Mouse (Mus musculus) adipose tissue, adult 10 weeks (tissue): ENCODE results near the gene Spem2. TPM values are rescaled to one million over a fixed set of nuclear protein-coding genes. Genes with fewer than 3 reads are reported as not detected.

Experiments used
- polyA plus RNA-seq: library from polyadenylated mRNA; stranded (reverse); fragments of 350-450 nt; fragmentation: Illumina TruSeq; extraction: RNeasy Lipid Tissue Mini Kit (QIAGEN cat#74804); gene quantifications from one replicate; pipeline ENCODE4 v1.2.3, GENCODE M21; 2014; ENCODE audit warnings: low read depth, low replicate concordance

Gene Spem2
- 14.1 TPM for polyA plus RNA-seq

GRCm38 (mm10) chr11:69818365-69818764 is at the start of gene Spem2:
Gene Spem2, minus strand, starts transcription at chr11:69818465.

GRCm38 (mm10) chr11:69858113-69858998 is 40.1 kb upstream of the Spem2 start, which contains the start of gene Tnk1:
Gene Tnk1, minus strand, starts transcription at chr11:69858730.

GRCm38 (mm10) chr11:69846198-69846680 is 28.0 kb upstream of the Spem2 start, which contains the start of gene Plscr3:
Gene Plscr3, plus strand, starts transcription at chr11:69846376.

GRCm38 (mm10) chr11:69837952-69838713 is 19.9 kb upstream of the Spem2 start, which contains the start of gene Tmem256:
Gene Tmem256, plus strand, starts transcription at chr11:69838514.

GRCm38 (mm10) chr11:69837604-69837951 is 19.3 kb upstream of the Spem2 start, which contains the start of gene Nlgn2:
Gene Nlgn2, minus strand, starts transcription at chr11:69837784.

GRCm38 (mm10) chr11:69822080-69822479 is 3.8 kb upstream of the Spem2 start, which contains the start of gene Spem1:
Gene Spem1, minus strand, starts transcription at chr11:69822180.

GRCm38 (mm10) chr11:69815155-69815554 is 3.1 kb downstream of the Spem2 start, which contains the start of gene Gm39566:
Gene Gm39566, minus strand, starts transcription at chr11:69815298.

GRCm38 (mm10) chr11:69804972-69805909 is 13.0 kb downstream of the Spem2 start, which contains the start of gene Tmem102:
Gene Tmem102, minus strand, starts transcription at chr11:69805624.

GRCm38 (mm10) chr11:69801379-69801977 is 16.8 kb downstream of the Spem2 start, which contains the start of gene Fgf11:
Gene Fgf11, minus strand, starts transcription at chr11:69801857.

GRCm38 (mm10) chr11:69795168-69795982 is 22.9 kb downstream of the Spem2 start, which contains the start of gene Chrnb1:
Gene Chrnb1, minus strand, starts transcription at chr11:69795943.

Other genes with a start within 250 kb of the Spem2 start
- 9.2 TPM for gene Wrap53, start 238.2 kb downstream of the Spem2 start, polyA plus RNA-seq
- gene Trp53, start 238.1 kb downstream of the Spem2 start, polyA plus RNA-seq, result 35.1 TPM
- 14.8 TPM for gene Atp1b2, start 212.5 kb downstream of the Spem2 start, polyA plus RNA-seq
- not detected for gene Shbg, start 200.6 kb downstream of the Spem2 start, polyA plus RNA-seq
- 16.0 TPM for gene Sat2, start 196.4 kb downstream of the Spem2 start, polyA plus RNA-seq
- gene Fxr2, start 185.5 kb downstream of the Spem2 start, polyA plus RNA-seq, result 64.4 TPM
- 0.92 TPM for gene Sox15, start 163.2 kb downstream of the Spem2 start, polyA plus RNA-seq
- 89.0 TPM for gene Mpdu1, start 155.8 kb downstream of the Spem2 start, polyA plus RNA-seq
- 45.6 TPM for gene Cd68, start 152.3 kb downstream of the Spem2 start, polyA plus RNA-seq
- 395 TPM for gene Eif4a1, start 146.0 kb downstream of the Spem2 start, polyA plus RNA-seq
- gene Senp3, start 136.4 kb downstream of the Spem2 start, polyA plus RNA-seq, result 67.4 TPM
- 5.4 TPM for gene Tnfsf13, start 132.7 kb downstream of the Spem2 start, polyA plus RNA-seq
- gene Tnfsf12, start 122.6 kb downstream of the Spem2 start, polyA plus RNA-seq, result 19.2 TPM
- 8.1 TPM for gene Tnfsfm13, start 122.4 kb downstream of the Spem2 start, polyA plus RNA-seq
- gene Polr2a, start 59.8 kb downstream of the Spem2 start, polyA plus RNA-seq, result 43.9 TPM
- gene Slc35g3, start 56.5 kb downstream of the Spem2 start, polyA plus RNA-seq, result 1.5 TPM
- gene Zbtb4, start 52.6 kb downstream of the Spem2 start, polyA plus RNA-seq, result 28.9 TPM
- 8.3 TPM for gene Chrnb1, start 22.5 kb downstream of the Spem2 start, polyA plus RNA-seq
- 8.7 TPM for gene Fgf11, start 16.6 kb downstream of the Spem2 start, polyA plus RNA-seq
- gene Tmem102, start 12.8 kb downstream of the Spem2 start, polyA plus RNA-seq, result 13.6 TPM
- gene Gm39566, start 3.2 kb downstream of the Spem2 start, polyA plus RNA-seq, result 2.2 TPM
- gene Spem1, start 3.7 kb upstream of the Spem2 start, polyA plus RNA-seq, result 23.3 TPM
- gene Nlgn2, start 19.3 kb upstream of the Spem2 start, polyA plus RNA-seq, result 19.0 TPM
- 183 TPM for gene Tmem256, start 20.0 kb upstream of the Spem2 start, polyA plus RNA-seq
- 31.1 TPM for gene Plscr3, start 27.9 kb upstream of the Spem2 start, polyA plus RNA-seq
- 23.7 TPM for gene Tnk1, start 40.3 kb upstream of the Spem2 start, polyA plus RNA-seq
- gene Tmem95, start 59.6 kb upstream of the Spem2 start, polyA plus RNA-seq, result not detected
- 9.4 TPM for gene Kctd11, start 62.9 kb upstream of the Spem2 start, polyA plus RNA-seq
- gene Acap1, start 77.1 kb upstream of the Spem2 start, polyA plus RNA-seq, result 43.9 TPM
- 14.3 TPM for gene 2810408A11Rik, start 82.5 kb upstream of the Spem2 start, polyA plus RNA-seq
- 35.5 TPM for gene Neurl4, start 82.6 kb upstream of the Spem2 start, polyA plus RNA-seq
- gene Gps2, start 95.4 kb upstream of the Spem2 start, polyA plus RNA-seq, result 47.7 TPM
- gene Eif5a, start 103.5 kb upstream of the Spem2 start, polyA plus RNA-seq, result 484 TPM
- 58.7 TPM for gene Ybx2, start 117.3 kb upstream of the Spem2 start, polyA plus RNA-seq
- gene Slc2a4, start 129.7 kb upstream of the Spem2 start, polyA plus RNA-seq, result 63.7 TPM
- gene Cldn7, start 146.3 kb upstream of the Spem2 start, polyA plus RNA-seq, result 115 TPM
- gene Ctdnep1, start 162.7 kb upstream of the Spem2 start, polyA plus RNA-seq, result 98.8 TPM
- 43.3 TPM for gene Elp5, start 164.1 kb upstream of the Spem2 start, polyA plus RNA-seq
- gene Gabarap, start 172.7 kb upstream of the Spem2 start, polyA plus RNA-seq, result 520 TPM
- 39.7 TPM for gene Phf23, start 177.3 kb upstream of the Spem2 start, polyA plus RNA-seq
- gene Dvl2, start 182.1 kb upstream of the Spem2 start, polyA plus RNA-seq, result 20.8 TPM
- 83.9 TPM for gene Acadvl, start 196.9 kb upstream of the Spem2 start, polyA plus RNA-seq
- 12.7 TPM for gene Dlg4, start 198.5 kb upstream of the Spem2 start, polyA plus RNA-seq
- gene Asgr1, start 235.6 kb upstream of the Spem2 start, polyA plus RNA-seq, result not detected